Comparison of ENCODE assay signal across 7 mouse cellular contexts in genomic region chr9:105394720-105395119, GRCm38 (mm10). TPM values are rescaled to one million over a fixed set of nuclear protein-coding genes. Genes with fewer than 3 reads are reported as not detected.
DNase-seq lines count a peak whose midpoint lies in the region; ATAC-seq and TF ChIP-seq lines count a peak whose summit lies in the region.

No protein-coding gene starts in this region.

- peak overlapping the region; percentile 68 for H3K4me2 ChIP-seq in forebrain, embryonic 13.5 days
- peak overlapping the region; percentile 86 for H3K4me2 ChIP-seq in liver, embryonic 14.5 days (ENCODE audit: low read depth)

- ATAC-seq in forebrain, embryonic 13.5 days, result 0 out of 2 replicates have a peak, but pooled peaks have one; percentile 16
- 0 out of 2 replicates have a peak, but pooled peaks have one; percentile 1 for ATAC-seq in liver, embryonic 14.5 days (ENCODE audit: insufficient read depth)

- peaks cover 6% of the 10 kb centered on the region for H3K36me3 ChIP-seq in testis, adult 2 months (ENCODE audit: control insufficient read depth, insufficient read depth, low read length)
- peaks cover 18% of the 10 kb centered on the region for H3K36me3 ChIP-seq in forebrain, embryonic 13.5 days (ENCODE audit: poor library complexity, severe bottlenecking)
- peaks cover 6% of the 10 kb centered on the region for H3K36me3 ChIP-seq in liver, embryonic 14.5 days (replicated peaks; ENCODE audit: control insufficient read depth, insufficient read depth, low read depth)

- no peaks in the 10 kb centered on the region for H3K27me3 ChIP-seq in testis, adult 2 months (ENCODE audit: control insufficient read depth, insufficient read depth, low read length)
- H3K27me3 ChIP-seq in forebrain, embryonic 13.5 days, result 0 out of 2 replicates have a peak, but pooled peaks cover 5% of the 10 kb centered on the region
- no peaks in the 10 kb centered on the region for H3K27me3 ChIP-seq in liver, embryonic 14.5 days (ENCODE audit: control insufficient read depth, insufficient read depth, low read length)

- WGBS in forebrain, embryonic 13.5 days, result 11% methylated on average over 11 of the region's 11 CpGs
- WGBS in liver, embryonic 14.5 days (ENCODE audit: insufficient replicate concordance), result 13% methylated on average over 11 of the region's 11 CpGs

- no peaks in the 10 kb centered on the region for H3K9me3 ChIP-seq in forebrain, embryonic 13.5 days (replicated peaks)
- no peaks in the 10 kb centered on the region for H3K9me3 ChIP-seq in liver, embryonic 14.5 days (ENCODE audit: control insufficient read depth, low read length)

- no peaks in the 10 kb centered on the region; the same call in 1 of the 2 replicates for H3K4me1 ChIP-seq in testis, adult 2 months (ENCODE audit: control insufficient read depth, insufficient read depth, low read length)
- H3K4me1 ChIP-seq in forebrain, embryonic 13.5 days, result peaks cover 33% of the 10 kb centered on the region
- H3K4me1 ChIP-seq in liver, embryonic 14.5 days (replicated peaks; ENCODE audit: control insufficient read depth in 2 of 2, insufficient read depth in 2 of 2, low read length in 1 of 2), result peaks cover 3 to 11% of the 10 kb centered on the region in 2 experiments; a peak in 3 of 4 replicates

- peak overlapping the region; percentile 68; the same call in 1 of the 2 replicates for H3K9ac ChIP-seq in forebrain, embryonic 13.5 days
- no peak overlapping the region; the same call in 1 of the 2 replicates for H3K9ac ChIP-seq in liver, embryonic 14.5 days (replicated peaks)

- DNase-seq in testis, postnatal 10 days (ENCODE audit: low spot score), result no peak
- no peak for DNase-seq in liver, embryonic 14.5 days (ENCODE audit: low read depth in 3 of 3, low spot score in 3 of 3)
- DNase-seq in gastrocnemius, postnatal 10 days, result no peak
- no peak for DNase-seq in thymus, postnatal 36 days
- DNase-seq in kidney, adult 18-20 months, result no peak

- peak overlapping the region; percentile 93 for H3K4me3 ChIP-seq in testis, adult 2 months (ENCODE audit: control insufficient read depth, low read depth, low read length)
- peak overlapping the region; percentile 76 for H3K4me3 ChIP-seq in forebrain, embryonic 13.5 days
- peak overlapping the region; percentile 48 to 60; a peak in 3 of 4 replicates for H3K4me3 ChIP-seq in liver, embryonic 14.5 days (ENCODE audit: insufficient read depth in 1 of 2, low read depth in 2 of 2, low read length in 2 of 2)

- no peak for TF ChIP-seq EP300 in liver, embryonic 14.5 days (IDR thresholded peaks at IDR 0.05; ENCODE audit: low read depth)

- TF ChIP-seq POLR2A in testis, adult 2 months (IDR thresholded peaks at IDR 0.05; ENCODE audit: control insufficient read depth, low read depth, low read length), result no peak

- no peak for TF ChIP-seq CTCF in testis, adult 2 months (IDR thresholded peaks at IDR 0.05; ENCODE audit: control insufficient read depth, insufficient read depth, insufficient replicate concordance, low read depth, low read length)
- no peak for TF ChIP-seq CTCF in liver, embryonic 14.5 days (IDR thresholded peaks at IDR 0.05; ENCODE audit: low read depth)

- H3K27ac ChIP-seq in testis, adult 2 months (ENCODE audit: control insufficient read depth, insufficient read depth, low read depth, low read length), result peak overlapping the region; percentile 99
- no peak overlapping the region for H3K27ac ChIP-seq in forebrain, embryonic 13.5 days
- H3K27ac ChIP-seq in liver, embryonic 14.5 days, result no peak overlapping the region

RNA-seq across cellular contexts. Expression of gene Aste1, which starts 0.5 kb away (rescaled TPM):
- 68.1 and 77.8 TPM in 2 replicates for polyA plus RNA-seq in testis, adult 2 months (2012; rRNA removed)
- polyA plus RNA-seq in forebrain, embryonic 13.5 days (2015; fragmentation: Nextera tagmentation; extraction: Ambion mirVana), result 14.9 and 15.8 TPM in 2 replicates
- polyA plus RNA-seq in liver, embryonic 14.5 days (2012; rRNA removed), result 2.9 TPM in 2 replicates
- polyA plus RNA-seq in liver, embryonic 14.5 days (2014; fragmentation: Nextera tagmentation; extraction: Ambion mirVana), result 3.6 and 4.1 TPM in 2 replicates
- 1 to 10 TPM; 3.6 to 6.6 TPM for total RNA-seq in gastrocnemius, postnatal 10 days (2021)

RNA-seq across cellular contexts. Expression of gene Nek11, which starts 0.6 kb away (rescaled TPM):
- polyA plus RNA-seq in testis, adult 2 months (2012; rRNA removed), result 10.1 and 10.9 TPM in 2 replicates
- polyA plus RNA-seq in forebrain, embryonic 13.5 days (2015; fragmentation: Nextera tagmentation; extraction: Ambion mirVana), result 2.0 and 2.3 TPM in 2 replicates
- not detected in 2 replicates for polyA plus RNA-seq in liver, embryonic 14.5 days (2012; rRNA removed)
- not detected in 2 replicates for polyA plus RNA-seq in liver, embryonic 14.5 days (2014; fragmentation: Nextera tagmentation; extraction: Ambion mirVana)
- total RNA-seq in gastrocnemius, postnatal 10 days (2021), result under 1 TPM in 1 of 2 experiments, not detected in 1; 0.14 TPM
